Mouse (Mus musculus) lung, postnatal 36 days (tissue): ENCODE measurements around the gene 6430628N08Rik.
A peak's percentile ranks its signal among the peaks of the same experiment; 100 is the strongest.

ENCODE experiments used
- DNase-seq: peaks from one replicate; pipeline ENCODE4 v3.0.0; 2022; ENCODE audit warnings: mixed read lengths

Gene 6430628N08Rik

GRCm38 (mm10) chr4:115890553-115890952, at the start of gene 6430628N08Rik:
6430628N08Rik (plus strand) TSS chr4:115890665.
- peak; percentile 2 for DNase-seq

- DNase-seq = no peak
These were observed 49.6 kb upstream of the 6430628N08Rik start for GRCm38 (mm10) chr4:115840842-115841241.

GRCm38 (mm10) chr4:115846656-115847055, 43.8 kb upstream of the 6430628N08Rik start:
- no peak for DNase-seq

- DNase-seq = peak; percentile 61
These were observed 43.1 kb upstream of the 6430628N08Rik start for GRCm38 (mm10) chr4:115847377-115847776.

GRCm38 (mm10) chr4:115848083-115848482, 42.4 kb upstream of the 6430628N08Rik start:
- no peak for DNase-seq

GRCm38 (mm10) chr4:115848990-115849677, 41.3 kb upstream of the 6430628N08Rik start:
- no peak for DNase-seq

- DNase-seq = peak; percentile 41
These were observed 40.4 kb upstream of the 6430628N08Rik start for GRCm38 (mm10) chr4:115850111-115850510.

- no peak for DNase-seq
These were observed 39.8 kb upstream of the 6430628N08Rik start for GRCm38 (mm10) chr4:115850631-115851030.

- peak; percentile 67 for DNase-seq
These were observed 38.9 kb upstream of the 6430628N08Rik start for GRCm38 (mm10) chr4:115851569-115851968.

- DNase-seq = no peak
These were observed 35.4 kb upstream of the 6430628N08Rik start for GRCm38 (mm10) chr4:115855100-115855499.

- DNase-seq = no peak
These were observed 34.9 kb upstream of the 6430628N08Rik start for GRCm38 (mm10) chr4:115855609-115856008.

GRCm38 (mm10) chr4:115856282-115856681, 34.2 kb upstream of the 6430628N08Rik start:
- DNase-seq = no peak

- peak; percentile 46 for DNase-seq
These were observed 33.1 kb upstream of the 6430628N08Rik start for GRCm38 (mm10) chr4:115857293-115857883.

- no peak for DNase-seq
These were observed 27.1 kb upstream of the 6430628N08Rik start for GRCm38 (mm10) chr4:115863352-115863751.

- DNase-seq = no peak
These were observed 26.6 kb upstream of the 6430628N08Rik start for GRCm38 (mm10) chr4:115863880-115864279.

GRCm38 (mm10) chr4:115869512-115870210, 20.8 kb upstream of the 6430628N08Rik start:
- no peak for DNase-seq

GRCm38 (mm10) chr4:115873231-115873630, 17.2 kb upstream of the 6430628N08Rik start:
- no peak for DNase-seq

- DNase-seq = no peak
These were observed 12.2 kb upstream of the 6430628N08Rik start for GRCm38 (mm10) chr4:115878216-115878678.

GRCm38 (mm10) chr4:115878828-115879227, 11.6 kb upstream of the 6430628N08Rik start:
- DNase-seq = no peak

- DNase-seq = no peak
These were observed 9.3 kb upstream of the 6430628N08Rik start for GRCm38 (mm10) chr4:115881183-115881582.

GRCm38 (mm10) chr4:115882195-115882594, 8.3 kb upstream of the 6430628N08Rik start:
- DNase-seq = no peak

- no peak for DNase-seq
These were observed 6.4 kb upstream of the 6430628N08Rik start, which contains the start of gene Kncn for GRCm38 (mm10) chr4:115884022-115884421. Kncn (plus strand) TSS chr4:115884400.

GRCm38 (mm10) chr4:115885846-115886245, 4.6 kb upstream of the 6430628N08Rik start:
- no peak for DNase-seq

- DNase-seq = no peak
These were observed 3.6 kb upstream of the 6430628N08Rik start for GRCm38 (mm10) chr4:115886875-115887274.
